Mouse (Mus musculus) stomach, embryonic 15.5 days (tissue): ENCODE data around the gene Lims1. TPM values are rescaled to one million over a fixed set of nuclear protein-coding genes. Genes with fewer than 3 reads are reported as not detected.

Experiments
- ATAC-seq: fragments of 200-750 bp; cut with Nextera tagmentation; 2 replicates; pipeline ENCODE4 v1.8.0; 2017; ENCODE audit warnings: low read depth, moderate number of reproducible peaks, moderate TSS enrichment; ENCODE audit not compliant: insufficient read depth, low FRiP score
- H3K27ac ChIP-seq: fragments of 300-500 bp; sonication (generic); 2 replicates; pipeline ENCODE4 v1.5.1; 2015; ENCODE audit warnings: mild to moderate bottlenecking, inconsistent platforms
- H3K27me3 ChIP-seq: fragments of 300-500 bp; sonication (generic); replicated peaks from 2 replicates; pipeline ENCODE4 v1.6.1; 2015; ENCODE audit warnings: inconsistent platforms
- H3K36me3 ChIP-seq: fragments of 300-500 bp; sonication (generic); 2 replicates; pipeline ENCODE4 v1.6.1; 2015; ENCODE audit warnings: inconsistent platforms
- H3K4me1 ChIP-seq: fragments of 300-500 bp; sonication (generic); 2 replicates; pipeline ENCODE4 v1.6.1; 2015; ENCODE audit warnings: inconsistent platforms
- H3K4me2 ChIP-seq: fragments of 300-500 bp; sonication (generic); 2 replicates; pipeline ENCODE4 v1.6.1; 2015; ENCODE audit warnings: mild to moderate bottlenecking, inconsistent platforms
- H3K4me3 ChIP-seq: fragments of 300-500 bp; sonication (generic); replicated peaks from 2 replicates; pipeline ENCODE4 v1.5.1; 2015; ENCODE audit warnings: inconsistent platforms
- H3K9ac ChIP-seq: fragments of 300-500 bp; sonication (generic); 2 replicates; pipeline ENCODE4 v1.6.1; 2015; ENCODE audit warnings: inconsistent platforms
- H3K9me3 ChIP-seq: fragments of 300-500 bp; sonication (generic); 2 replicates; pipeline ENCODE4 v1.6.1; 2016; ENCODE audit warnings: inconsistent platforms
- WGBS: fragments of 180-500 bp; shearing (Covaris S2); methylation state at CpG from one replicate; pipeline ENCODE4 v1.1.7; 2015; 5-methylcytosine and 5-hydroxymethylcytosine counted together
- polyA plus RNA-seq: library from polyadenylated mRNA; unstranded; fragments of >200 nt; fragmentation: Nextera tagmentation; extraction: Ambion mirVana; gene quantifications from 2 replicates; pipeline ENCODE4 v1.2.1, GENCODE M21; 2015

Lims1 gene
- 150 and 155 TPM in 2 replicates for polyA plus RNA-seq

DNA sequence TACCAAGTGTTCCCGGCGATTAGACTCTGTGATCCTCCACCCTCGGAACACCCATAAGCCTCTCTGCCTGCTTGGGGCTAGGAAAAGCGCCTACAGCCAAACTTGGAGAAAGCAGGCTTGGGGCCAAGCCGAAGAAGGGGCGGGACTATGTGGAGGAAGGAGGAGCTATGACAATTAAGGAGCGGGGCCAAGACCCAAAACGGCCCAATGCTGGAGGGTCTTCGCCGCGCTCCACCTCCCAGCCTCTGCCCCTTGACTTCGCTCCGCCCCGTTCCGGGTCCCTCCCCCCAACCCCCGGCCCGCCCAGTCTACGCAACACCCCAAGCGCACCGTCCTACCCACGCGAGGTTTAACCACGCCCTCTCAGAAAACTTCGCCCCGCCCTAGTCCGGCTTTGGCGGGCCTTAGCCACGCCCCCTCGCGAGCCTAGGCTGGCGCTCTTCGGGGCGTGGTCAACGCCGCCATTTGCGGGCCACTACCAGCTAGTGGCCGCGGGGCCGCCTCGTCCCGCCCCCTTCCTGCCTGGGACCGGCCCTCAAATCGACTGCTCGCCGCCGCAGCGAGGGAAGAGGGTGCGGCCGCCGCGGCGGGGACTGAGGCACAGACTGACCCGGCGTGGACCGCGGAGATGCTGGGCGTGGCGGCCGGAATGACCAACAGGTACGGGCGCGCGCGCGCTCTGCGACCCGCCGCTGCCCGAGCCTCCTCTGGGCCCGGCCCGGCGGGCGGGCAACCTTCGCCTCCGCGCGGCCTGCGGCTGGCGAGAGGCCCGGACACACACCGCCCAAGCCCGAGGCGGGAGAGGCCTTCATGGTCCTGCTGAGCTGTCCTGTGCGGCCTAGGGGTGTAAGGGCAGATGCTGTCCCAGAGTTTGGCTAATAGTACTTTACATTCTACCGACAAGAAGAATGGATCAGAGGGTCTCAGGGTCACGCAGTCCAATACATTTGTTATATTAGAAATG lies at the start of gene Lims1:
Gene Lims1 (plus strand): TSS at position 439 of the 964 bp plus-strand sequence.
- peak within 1 kb of the TSS; percentile 92 for H3K4me3 ChIP-seq
- peak within 1 kb of the TSS; percentile 95 for H3K27ac ChIP-seq
- H3K9me3 ChIP-seq: no peaks in the 10 kb centered on the region
- H3K27me3 ChIP-seq: no peaks in the 10 kb centered on the region
- peak within 1 kb of the TSS; percentile 81 for H3K9ac ChIP-seq
- H3K4me1 ChIP-seq: peaks cover 10% of the 10 kb centered on the region; the same call in 1 of the 2 replicates
- WGBS: under 1% methylated on average over 70 of the region's 86 CpGs
- ATAC-seq: peak; percentile 99
- H3K36me3 ChIP-seq: no peaks in the 10 kb centered on the region
- H3K4me2 ChIP-seq: peak within 1 kb of the TSS; percentile 56

DNA sequence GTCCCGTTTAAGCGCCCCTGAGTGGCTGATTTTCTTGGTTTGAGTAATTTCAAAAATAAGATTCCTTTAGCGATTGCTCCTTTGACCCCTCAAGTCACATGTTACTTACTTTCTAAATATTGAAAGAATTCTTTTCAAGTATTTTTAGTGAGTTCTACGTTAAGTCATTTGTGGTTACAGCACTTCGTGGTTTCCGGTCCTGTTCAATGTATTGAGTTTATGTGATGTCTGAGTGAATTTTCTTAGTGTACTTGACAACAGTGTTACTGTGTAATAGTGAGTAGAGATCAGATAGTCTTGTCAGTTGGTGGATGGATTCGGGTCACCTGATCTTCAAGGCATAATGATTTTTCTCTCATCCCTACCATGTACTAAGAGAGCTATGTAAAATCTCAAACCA lies 41.0 kb upstream of the Lims1 start:
- Histone ChIP-seq H3K9ac (no peak overlapping the region), H3K36me3 (peaks cover 24% of the 10 kb centered on the region), H3K4me1 (no peaks in the 10 kb centered on the region), H3K27me3 (no peaks in the 10 kb centered on the region), H3K4me2 (no peak overlapping the region), H3K9me3 (no peaks in the 10 kb centered on the region), H3K27ac (no peak overlapping the region), H3K4me3 (no peak overlapping the region)
- ATAC-seq: no peak
- 88% methylated on average over 7 of the region's 7 CpGs for WGBS

DNA sequence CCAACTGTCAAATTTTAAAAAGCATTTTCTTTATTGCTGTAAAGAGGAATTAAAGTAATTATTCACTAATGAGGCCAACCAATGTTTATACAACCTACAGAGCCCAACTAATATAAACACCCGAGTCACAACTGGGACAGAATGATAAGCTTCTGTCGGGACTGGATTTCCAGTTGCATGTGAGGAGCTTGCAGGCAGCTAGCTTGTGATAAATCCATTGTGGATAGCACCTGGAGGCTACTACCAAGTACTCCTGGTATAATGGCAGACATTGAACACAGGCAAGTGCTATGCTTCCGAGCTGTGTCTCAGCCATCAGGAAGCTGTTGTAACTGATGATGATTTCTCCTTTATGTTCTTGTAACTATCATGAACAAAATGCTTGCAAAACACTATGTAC lies 32.5 kb upstream of the Lims1 start:
- no peaks in the 10 kb centered on the region for H3K9me3 ChIP-seq
- H3K27me3 ChIP-seq: no peaks in the 10 kb centered on the region
- peaks cover 47% of the 10 kb centered on the region for H3K36me3 ChIP-seq
- WGBS: 47% methylated on average over 3 of the region's 3 CpGs
- H3K9ac ChIP-seq: no peak overlapping the region
- H3K4me2 ChIP-seq: no peak overlapping the region
- no peaks in the 10 kb centered on the region for H3K4me1 ChIP-seq
- H3K27ac ChIP-seq: no peak overlapping the region
- H3K4me3 ChIP-seq: no peak overlapping the region
- no peak for ATAC-seq

DNA sequence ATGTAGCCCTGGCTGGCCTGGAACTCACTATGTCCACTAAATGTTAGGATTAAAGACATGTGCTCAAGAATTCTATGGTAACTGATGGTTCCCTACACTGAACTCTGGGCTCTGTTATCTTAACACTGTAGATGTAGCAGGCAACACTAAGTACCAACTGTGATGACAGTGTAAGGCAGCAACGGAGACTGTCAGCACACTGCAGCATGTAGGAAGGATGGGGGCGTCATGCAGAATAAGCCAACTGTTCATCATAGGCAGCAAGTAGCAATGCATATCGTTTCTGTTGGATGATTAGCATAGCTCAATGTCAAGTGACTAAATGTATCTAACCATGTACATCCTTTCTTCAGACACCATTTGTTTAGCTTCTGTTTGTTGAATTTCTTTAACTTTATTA lies 29.0 kb upstream of the Lims1 start:
- Histone ChIP-seq H3K4me2 (no peak overlapping the region), H3K4me3 (no peak overlapping the region), H3K4me1 (no peaks in the 10 kb centered on the region), H3K27ac (no peak overlapping the region), H3K36me3 (peaks cover 58% of the 10 kb centered on the region), H3K9me3 (no peaks in the 10 kb centered on the region), H3K9ac (no peak overlapping the region), H3K27me3 (no peaks in the 10 kb centered on the region)
- no peak for ATAC-seq
- WGBS: 96% methylated on average over 3 of the region's 3 CpGs

DNA sequence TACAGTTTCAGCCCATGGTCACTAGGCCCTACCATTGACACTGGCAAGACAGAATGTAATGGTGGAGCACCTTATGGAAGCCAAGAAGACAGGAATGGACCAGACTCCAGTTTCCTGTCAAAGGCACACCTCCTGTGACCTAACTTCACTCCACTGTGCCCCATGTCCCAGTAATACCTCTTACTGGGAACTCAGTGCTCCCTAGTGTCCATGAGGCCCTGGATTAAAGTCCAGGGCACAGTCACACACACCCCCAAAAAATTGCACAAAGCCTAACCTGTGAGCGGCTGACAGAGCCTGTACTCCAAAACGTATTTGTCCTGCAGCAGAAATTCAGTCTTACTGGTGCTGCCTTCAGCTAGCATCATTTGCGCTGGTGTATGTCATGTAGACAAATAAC lies 27.7 kb upstream of the Lims1 start:
- Histone ChIP-seq H3K27me3 (no peaks in the 10 kb centered on the region), H3K9ac (no peak overlapping the region), H3K9me3 (no peaks in the 10 kb centered on the region), H3K4me1 (no peaks in the 10 kb centered on the region), H3K27ac (no peak overlapping the region), H3K4me2 (no peak overlapping the region), H3K4me3 (no peak overlapping the region), H3K36me3 (peaks cover 53% of the 10 kb centered on the region)
- no peak for ATAC-seq
- 95% methylated on average over 3 of the region's 3 CpGs for WGBS

DNA sequence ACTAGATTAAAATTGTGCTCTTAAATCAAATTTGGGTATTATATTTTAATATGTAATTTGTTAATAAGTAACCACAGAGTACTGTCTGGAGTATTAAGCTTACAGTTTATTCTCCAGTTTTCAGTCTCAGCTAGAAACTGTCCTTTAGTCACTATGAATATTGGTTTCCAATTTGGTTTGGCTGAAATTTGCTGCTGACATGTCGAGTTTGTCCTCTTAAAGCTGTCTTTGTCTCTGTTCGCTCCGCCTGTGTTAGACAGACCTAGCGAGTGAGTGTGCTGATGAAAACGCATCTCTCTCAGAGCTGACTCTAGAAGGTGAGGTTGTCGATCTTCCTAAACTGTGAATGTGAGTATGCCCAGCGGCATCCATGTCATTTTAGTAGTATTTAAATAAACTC lies 18.3 kb upstream of the Lims1 start:
- Histone ChIP-seq H3K27ac (no peak overlapping the region), H3K9ac (no peak overlapping the region), H3K4me2 (no peak overlapping the region), H3K9me3 (no peaks in the 10 kb centered on the region), H3K27me3 (no peaks in the 10 kb centered on the region), H3K36me3 (peaks cover 14% of the 10 kb centered on the region; the same call in 1 of the 2 replicates), H3K4me3 (no peak overlapping the region), H3K4me1 (no peaks in the 10 kb centered on the region)
- WGBS: 92% methylated on average over 7 of the region's 7 CpGs
- no peak for ATAC-seq

DNA sequence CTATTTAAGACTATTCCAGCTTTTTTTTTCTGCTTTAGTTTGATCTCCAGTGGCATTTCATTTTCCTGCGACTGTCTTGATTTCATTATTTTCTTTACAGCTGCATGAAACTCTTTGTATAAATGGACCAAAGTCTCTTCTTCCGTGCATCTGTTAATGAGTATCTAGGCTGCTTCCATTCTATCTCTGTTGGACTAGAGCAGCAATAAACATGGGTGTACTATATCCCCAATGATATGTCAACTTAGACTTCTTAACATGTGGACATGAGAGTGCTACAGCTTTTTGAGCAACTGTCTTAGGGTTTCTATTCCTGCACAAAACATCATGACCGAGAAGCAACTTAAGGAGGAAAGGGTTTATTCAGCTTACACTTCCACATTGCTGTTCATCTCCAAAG lies 16.4 kb upstream of the Lims1 start:
- Histone ChIP-seq H3K4me3 (no peak overlapping the region), H3K9ac (no peak overlapping the region), H3K27me3 (no peaks in the 10 kb centered on the region), H3K36me3 (peaks cover 13% of the 10 kb centered on the region; the same call in 1 of the 2 replicates), H3K4me1 (no peaks in the 10 kb centered on the region), H3K27ac (no peak overlapping the region), H3K9me3 (no peaks in the 10 kb centered on the region), H3K4me2 (no peak overlapping the region)
- no peak for ATAC-seq
- 84% methylated on average over 3 of the region's 3 CpGs for WGBS

DNA sequence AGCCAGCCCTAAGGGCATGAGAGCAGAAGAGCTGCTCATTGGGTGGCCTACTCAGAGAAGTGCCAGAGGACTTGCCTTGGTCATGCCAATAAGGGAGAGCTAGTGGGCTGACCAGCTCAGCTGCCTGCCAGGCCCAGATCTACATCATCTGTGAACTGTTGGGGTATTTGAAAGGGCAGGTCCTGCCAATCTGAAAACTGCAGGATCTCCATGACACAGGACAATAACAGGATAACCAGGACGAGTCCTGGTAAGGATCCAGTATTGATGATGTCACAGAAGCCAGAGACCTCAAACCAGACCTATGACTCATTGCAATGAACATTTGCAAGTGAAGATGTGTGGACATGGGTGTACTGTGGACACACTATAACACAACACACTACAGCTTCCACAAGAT lies 12.5 kb upstream of the Lims1 start:
- H3K27ac ChIP-seq: no peak overlapping the region
- no peaks in the 10 kb centered on the region for H3K4me1 ChIP-seq
- H3K36me3 ChIP-seq: peaks cover 17% of the 10 kb centered on the region; the same call in 1 of the 2 replicates
- H3K4me3 ChIP-seq: no peak overlapping the region
- no peaks in the 10 kb centered on the region for H3K9me3 ChIP-seq
- H3K27me3 ChIP-seq: no peaks in the 10 kb centered on the region
- ATAC-seq: no peak
- H3K4me2 ChIP-seq: no peak overlapping the region
- 73% methylated on average over 1 of the region's 1 CpGs for WGBS
- H3K9ac ChIP-seq: no peak overlapping the region

DNA sequence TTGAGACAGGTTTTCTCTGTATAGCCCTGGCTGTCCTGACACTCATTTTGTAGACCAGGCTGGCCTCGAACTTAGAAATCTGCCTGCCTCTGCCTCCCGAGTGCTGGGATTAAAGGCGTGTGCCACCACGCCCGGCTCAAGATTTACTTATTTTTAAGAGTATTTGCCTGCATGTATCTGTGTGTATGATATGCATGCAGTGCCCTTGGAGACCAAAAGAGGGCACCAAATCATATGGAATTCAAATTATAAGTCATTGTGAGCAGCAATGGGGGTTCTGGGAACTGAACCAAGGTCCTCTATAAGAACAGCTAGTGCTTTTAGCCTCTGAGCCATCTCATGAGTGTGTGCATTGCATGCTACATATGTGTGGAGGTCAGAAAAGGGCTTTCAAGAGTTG lies 10.4 kb upstream of the Lims1 start:
- Histone ChIP-seq H3K36me3 (peaks cover 14% of the 10 kb centered on the region; the same call in 1 of the 2 replicates), H3K27me3 (no peaks in the 10 kb centered on the region), H3K9me3 (no peaks in the 10 kb centered on the region), H3K4me1 (no peaks in the 10 kb centered on the region), H3K27ac (no peak overlapping the region), H3K4me2 (no peak overlapping the region), H3K9ac (no peak overlapping the region), H3K4me3 (no peak overlapping the region)
- 94% methylated on average over 5 of the region's 5 CpGs for WGBS
- no peak for ATAC-seq

DNA sequence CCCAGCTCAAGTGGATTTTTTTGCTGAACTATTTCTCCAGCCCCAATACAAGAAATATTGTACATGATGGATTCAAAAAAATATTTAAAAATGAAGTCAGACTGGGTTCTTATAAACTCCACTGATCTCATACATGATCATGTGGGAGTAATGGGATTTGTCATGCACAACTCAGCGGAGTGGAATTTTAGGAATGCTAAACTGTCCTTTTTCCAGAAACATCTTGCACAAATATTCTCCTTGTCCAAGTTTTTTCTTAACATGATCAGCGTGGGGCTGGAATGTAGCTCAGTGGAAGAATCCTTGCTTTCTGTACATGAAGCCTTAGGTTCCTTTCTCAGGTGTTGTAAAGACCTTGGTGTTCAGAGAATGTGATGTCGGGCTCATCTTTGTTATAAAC lies 2.4 kb upstream of the Lims1 start:
- Histone ChIP-seq H3K36me3 (no peaks in the 10 kb centered on the region), H3K4me2 (no peak overlapping the region), H3K9me3 (no peaks in the 10 kb centered on the region), H3K27ac (no peak overlapping the region), H3K4me3 (no peak overlapping the region), H3K4me1 (peaks cover 7% of the 10 kb centered on the region; the same call in 1 of the 2 replicates), H3K27me3 (no peaks in the 10 kb centered on the region), H3K9ac (no peak overlapping the region)
- 80% methylated on average over 3 of the region's 3 CpGs for WGBS
- ATAC-seq: no peak

DNA sequence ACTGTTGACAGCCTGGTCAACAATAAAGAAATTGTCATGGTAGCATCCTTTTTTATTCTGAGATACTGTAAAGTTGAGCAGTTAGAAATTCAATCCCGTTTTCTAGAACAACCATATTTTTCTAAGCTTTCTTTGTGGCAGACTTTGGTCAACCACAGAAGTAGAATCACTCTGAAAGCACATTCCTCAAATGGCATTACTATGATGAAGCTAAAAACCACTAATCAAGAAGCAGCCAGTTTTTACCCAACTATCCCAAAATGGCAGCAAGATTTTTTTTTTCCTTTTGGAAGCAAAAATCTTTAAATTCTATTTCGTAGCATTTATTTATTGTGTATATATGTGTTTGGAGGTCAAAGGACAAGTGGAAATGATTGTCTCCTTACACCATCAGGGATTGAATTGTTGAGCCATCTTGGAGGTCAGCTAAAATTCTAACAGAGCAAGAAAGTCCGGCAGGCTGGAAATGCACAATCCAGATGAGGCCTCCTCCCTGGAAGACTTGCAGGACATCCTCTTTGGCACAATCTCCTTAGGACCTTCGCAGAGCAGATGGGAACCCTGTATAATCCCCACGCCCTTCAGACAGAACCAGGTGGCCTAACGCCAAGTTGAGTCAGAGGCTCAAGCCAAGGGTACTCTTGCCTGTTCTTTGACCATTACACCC lies 772 bp upstream of the Lims1 start:
- H3K9me3 ChIP-seq: no peaks in the 10 kb centered on the region
- H3K9ac ChIP-seq: no peak overlapping the region
- no peaks in the 10 kb centered on the region for H3K36me3 ChIP-seq
- 24% methylated on average over 6 of the region's 6 CpGs for WGBS
- peak overlapping the region; percentile 56 for H3K4me2 ChIP-seq
- ATAC-seq: no peak
- peak overlapping the region; percentile 95 for H3K27ac ChIP-seq
- peaks cover 10% of the 10 kb centered on the region; the same call in 1 of the 2 replicates for H3K4me1 ChIP-seq
- H3K4me3 ChIP-seq: peak overlapping the region; percentile 92
- H3K27me3 ChIP-seq: no peaks in the 10 kb centered on the region

DNA sequence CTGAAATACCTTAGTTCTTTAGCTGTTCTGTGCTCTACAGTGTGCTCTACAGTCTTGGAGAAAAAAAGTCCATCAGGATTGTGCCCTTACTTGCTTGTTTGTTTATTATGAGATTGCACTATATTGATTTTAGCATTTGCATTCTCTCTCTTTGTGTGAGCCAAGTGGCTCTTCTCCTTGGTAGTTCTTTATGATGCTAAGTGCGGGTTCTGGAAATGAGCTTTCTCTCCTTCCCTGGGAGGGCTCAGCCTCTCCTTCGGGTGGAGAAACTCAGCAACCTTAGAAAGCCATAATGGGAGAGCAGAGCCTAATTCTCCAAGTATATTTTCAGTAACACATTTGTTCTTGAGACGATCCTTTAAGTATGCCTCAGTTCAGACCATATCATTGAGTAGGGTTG lies 3.0 kb downstream of the Lims1 start:
- peaks cover 10% of the 10 kb centered on the region; the same call in 1 of the 2 replicates for H3K4me1 ChIP-seq
- H3K36me3 ChIP-seq: no peaks in the 10 kb centered on the region
- no peak overlapping the region for H3K9ac ChIP-seq
- H3K27me3 ChIP-seq: no peaks in the 10 kb centered on the region
- ATAC-seq: no peak
- H3K4me3 ChIP-seq: no peak overlapping the region
- peak overlapping the region; percentile 17 for H3K4me2 ChIP-seq
- 58% methylated on average over 3 of the region's 3 CpGs for WGBS
- no peaks in the 10 kb centered on the region for H3K9me3 ChIP-seq
- H3K27ac ChIP-seq: peak overlapping the region; percentile 19; the same call in 1 of the 2 replicates
